Mouse (Mus musculus): ENCODE measurements at regions not wholly inside any gene's neighbourhood (a gene's known extent, or its start where the extent isn't known, plus 50 kb on each side); places are given as distances from the start of the nearest gene placed in this dataset.

GRCm38 (mm10) chr16:21296786-21297185 is 92.2 kb downstream of the Ephb3 start:
- Histone ChIP-seq H3K27ac (no peak overlapping the region), H3K4me1 (peaks cover 17% of the 10 kb centered on the region; the same call in 1 of the 2 replicates), H3K4me3 (no peak overlapping the region), H3K36me3 (replicated peaks) (no peaks in the 10 kb centered on the region), H3K9me3 (no peaks in the 10 kb centered on the region), H3K9ac (no peak overlapping the region), H3K4me2 (no peak overlapping the region), H3K27me3 (replicated peaks) (no peaks in the 10 kb centered on the region)
- 86% methylated on average over 3 of the region's 3 CpGs for WGBS
- ATAC-seq (replicated peaks), result no peak

DNA sequence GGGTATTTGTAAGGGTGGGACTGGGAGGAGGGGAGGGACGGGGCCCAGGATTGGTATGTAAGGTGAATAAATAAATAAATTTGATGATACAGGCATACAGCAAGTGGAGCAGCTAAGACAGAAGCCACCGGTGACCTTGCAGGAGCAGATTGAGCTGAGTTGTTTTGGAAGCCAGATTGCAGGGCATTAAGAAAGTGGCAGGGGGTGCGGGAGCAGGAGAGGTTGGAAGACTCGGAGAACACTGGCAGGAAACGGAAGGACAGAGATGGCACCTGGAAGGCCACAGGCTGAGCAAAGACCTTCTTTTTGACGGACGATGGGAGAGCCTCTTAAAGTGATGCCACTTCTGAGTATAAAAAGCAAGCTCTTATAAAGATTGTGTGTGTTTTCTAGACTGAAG is 94.3 kb downstream of the Ephb3 start:
- no peaks in the 10 kb centered on the region for H3K27me3 ChIP-seq (replicated peaks)
- no peak overlapping the region for H3K9ac ChIP-seq
- ATAC-seq (replicated peaks), result no peak
- 68% methylated on average over 7 of the region's 7 CpGs for WGBS
- no peak overlapping the region for H3K4me3 ChIP-seq
- H3K9me3 ChIP-seq, result no peaks in the 10 kb centered on the region
- H3K4me2 ChIP-seq, result no peak overlapping the region
- H3K4me1 ChIP-seq, result peaks cover 13% of the 10 kb centered on the region; the same call in 1 of the 2 replicates
- no peak overlapping the region for H3K27ac ChIP-seq
- no peaks in the 10 kb centered on the region for H3K36me3 ChIP-seq (replicated peaks)

- Histone ChIP-seq H3K9ac (no peak overlapping the region), H3K9me3 (no peaks in the 10 kb centered on the region), H3K4me1 (peaks cover 8% of the 10 kb centered on the region), H3K4me3 (no peak overlapping the region), H3K27me3 (replicated peaks) (no peaks in the 10 kb centered on the region), H3K27ac (no peak overlapping the region), H3K36me3 (replicated peaks) (no peaks in the 10 kb centered on the region), H3K4me2 (no peak overlapping the region)
- WGBS, result 81% methylated on average over 3 of the region's 3 CpGs
- ATAC-seq (replicated peaks), result no peak
Measured at GRCm38 (mm10) chr16:21305859-21306258, 101.3 kb downstream of the Ephb3 start.

- no peaks in the 10 kb centered on the region for H3K36me3 ChIP-seq (replicated peaks)
- no peak for ATAC-seq (replicated peaks)
- no peaks in the 10 kb centered on the region for H3K27me3 ChIP-seq (replicated peaks)
- no peak overlapping the region for H3K27ac ChIP-seq
- no peak overlapping the region for H3K4me3 ChIP-seq
- H3K4me2 ChIP-seq, result no peak overlapping the region
- 67% methylated on average over 8 of the region's 8 CpGs for WGBS
- H3K4me1 ChIP-seq, result peaks cover 16% of the 10 kb centered on the region
- no peak overlapping the region for H3K9ac ChIP-seq
- H3K9me3 ChIP-seq, result no peaks in the 10 kb centered on the region
Measured at GRCm38 (mm10) chr16:21308513-21308912, 104.0 kb downstream of the Ephb3 start.

DNA sequence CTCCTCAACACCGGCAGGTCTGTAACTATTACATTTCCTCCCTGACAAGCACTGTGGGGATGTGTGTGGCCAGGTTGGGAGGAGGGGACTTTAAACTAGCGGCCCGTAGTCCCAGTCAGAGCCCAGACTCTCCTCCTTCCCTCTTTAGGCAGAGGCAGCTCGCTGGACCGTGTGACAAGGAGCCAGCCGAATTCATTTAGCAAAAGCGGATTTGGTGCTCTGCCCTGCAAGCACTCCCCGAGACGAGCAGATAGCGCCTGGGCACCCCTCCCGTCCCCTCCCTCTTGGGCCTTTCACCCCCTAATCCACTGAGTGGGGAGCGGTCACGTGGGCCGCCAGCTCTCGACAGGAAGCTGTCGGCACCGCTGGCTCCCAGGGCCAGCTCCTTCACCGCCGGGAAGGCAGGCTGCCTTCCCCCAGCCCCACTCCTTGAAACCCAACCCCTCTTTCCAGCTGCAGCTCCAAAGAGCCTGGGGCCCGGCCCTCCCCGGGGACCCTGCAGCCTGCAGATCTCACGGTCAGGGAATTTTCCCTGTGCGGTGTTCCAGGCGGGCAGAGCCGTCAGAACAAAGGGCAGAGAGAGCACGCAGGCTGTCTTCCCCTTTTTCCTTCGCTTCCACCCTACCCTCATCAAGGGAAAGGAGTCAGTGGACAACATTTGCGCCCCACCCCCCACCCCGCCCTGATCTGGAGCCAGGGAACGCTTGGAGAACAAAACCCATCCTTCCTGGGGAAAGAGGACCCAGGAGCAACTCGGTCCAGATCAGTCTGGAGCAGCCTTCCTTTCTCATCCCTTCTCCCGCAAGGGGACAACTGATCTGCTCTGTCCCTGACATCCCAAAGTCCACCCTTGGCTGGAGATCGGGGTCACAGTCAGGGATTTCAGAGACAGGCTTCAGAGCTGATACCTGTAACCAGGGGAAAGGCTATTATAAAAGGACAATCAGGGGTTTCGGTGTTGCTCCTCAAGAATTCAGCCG is 106.4 kb downstream of the Ephb3 start:
- Histone ChIP-seq H3K9ac (peak overlapping the region; percentile 75), H3K4me3 (peak overlapping the region; percentile 42), H3K4me2 (peak overlapping the region; percentile 83), H3K36me3 (replicated peaks) (no peaks in the 10 kb centered on the region), H3K4me1 (peaks cover 16% of the 10 kb centered on the region), H3K27ac (peak overlapping the region; percentile 91), H3K9me3 (no peaks in the 10 kb centered on the region), H3K27me3 (replicated peaks) (no peaks in the 10 kb centered on the region)
- peak; percentile 92 for ATAC-seq (replicated peaks)
- WGBS, result 1% methylated on average over 35 of the region's 35 CpGs

DNA sequence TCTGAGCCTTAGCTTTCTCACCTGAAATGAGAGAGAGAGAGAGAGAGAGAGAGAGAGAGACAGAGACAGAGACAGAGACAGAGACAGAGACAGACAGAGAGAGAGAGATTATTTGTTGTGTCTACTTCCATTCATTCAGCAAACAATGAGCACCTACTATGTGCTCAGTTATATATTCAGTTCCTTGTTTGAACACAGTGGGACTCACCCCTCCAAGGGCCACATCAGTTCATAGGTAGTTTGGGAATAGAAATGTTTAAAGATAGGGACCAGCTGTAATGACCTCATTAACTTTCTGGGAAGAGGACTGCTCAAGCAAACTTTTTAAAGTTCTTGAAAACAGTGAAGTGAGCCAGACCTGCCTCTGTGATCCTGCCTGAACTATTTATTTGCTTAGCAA is 107.2 kb downstream of the Ephb3 start:
- Histone ChIP-seq H3K4me3 (no peak overlapping the region), H3K27me3 (replicated peaks) (no peaks in the 10 kb centered on the region), H3K9me3 (no peaks in the 10 kb centered on the region), H3K4me1 (peaks cover 16% of the 10 kb centered on the region), H3K27ac (peak overlapping the region; percentile 91), H3K9ac (no peak overlapping the region), H3K4me2 (no peak overlapping the region), H3K36me3 (replicated peaks) (no peaks in the 10 kb centered on the region)
- no peak for ATAC-seq (replicated peaks)

GRCm38 (mm10) chr16:21315751-21316151 is 107.2 kb upstream of the Vps8 start:
- WGBS, result 44% methylated on average over 6 of the region's 6 CpGs

GRCm38 (mm10) chr16:21318009-21318639 is 104.8 kb upstream of the Vps8 start:
- Histone ChIP-seq H3K27me3 (replicated peaks) (no peaks in the 10 kb centered on the region), H3K27ac (no peak overlapping the region), H3K4me3 (no peak overlapping the region), H3K4me1 (no peaks in the 10 kb centered on the region), H3K9ac (no peak overlapping the region), H3K36me3 (replicated peaks) (no peaks in the 10 kb centered on the region), H3K9me3 (no peaks in the 10 kb centered on the region), H3K4me2 (no peak overlapping the region)
- ATAC-seq (replicated peaks), result no peak
- WGBS, result 87% methylated on average over 7 of the region's 7 CpGs

More at GRCm38 (mm10) chr16:21315751-21316151, 107.2 kb upstream of the Vps8 start:
- H3K27ac ChIP-seq, result no peak overlapping the region
- H3K4me2 ChIP-seq, result no peak overlapping the region
- no peaks in the 10 kb centered on the region for H3K36me3 ChIP-seq (replicated peaks)
- ATAC-seq (replicated peaks), result no peak
- H3K9ac ChIP-seq, result no peak overlapping the region
- peaks cover 9% of the 10 kb centered on the region for H3K4me1 ChIP-seq
- no peaks in the 10 kb centered on the region for H3K9me3 ChIP-seq
- no peaks in the 10 kb centered on the region for H3K27me3 ChIP-seq (replicated peaks)
- no peak overlapping the region for H3K4me3 ChIP-seq

- Histone ChIP-seq H3K27me3 (replicated peaks) (no peaks in the 10 kb centered on the region), H3K27ac (no peak overlapping the region), H3K4me3 (no peak overlapping the region), H3K9me3 (no peaks in the 10 kb centered on the region), H3K9ac (no peak overlapping the region), H3K36me3 (replicated peaks) (no peaks in the 10 kb centered on the region), H3K4me2 (no peak overlapping the region), H3K4me1 (no peaks in the 10 kb centered on the region)
- no peak for ATAC-seq (replicated peaks)
- 56% methylated on average over 9 of the region's 9 CpGs for WGBS
Measured at GRCm38 (mm10) chr16:21318640-21319365, 104.1 kb upstream of the Vps8 start.

GRCm38 (mm10) chr16:21320284-21320683 is 102.6 kb upstream of the Vps8 start:
- Histone ChIP-seq H3K27ac (no peak overlapping the region), H3K9me3 (no peaks in the 10 kb centered on the region), H3K4me2 (no peak overlapping the region), H3K36me3 (replicated peaks) (no peaks in the 10 kb centered on the region), H3K9ac (no peak overlapping the region), H3K4me1 (no peaks in the 10 kb centered on the region), H3K27me3 (replicated peaks) (no peaks in the 10 kb centered on the region), H3K4me3 (no peak overlapping the region)
- 88% methylated on average over 2 of the region's 2 CpGs for WGBS
- no peak for ATAC-seq (replicated peaks)

DNA sequence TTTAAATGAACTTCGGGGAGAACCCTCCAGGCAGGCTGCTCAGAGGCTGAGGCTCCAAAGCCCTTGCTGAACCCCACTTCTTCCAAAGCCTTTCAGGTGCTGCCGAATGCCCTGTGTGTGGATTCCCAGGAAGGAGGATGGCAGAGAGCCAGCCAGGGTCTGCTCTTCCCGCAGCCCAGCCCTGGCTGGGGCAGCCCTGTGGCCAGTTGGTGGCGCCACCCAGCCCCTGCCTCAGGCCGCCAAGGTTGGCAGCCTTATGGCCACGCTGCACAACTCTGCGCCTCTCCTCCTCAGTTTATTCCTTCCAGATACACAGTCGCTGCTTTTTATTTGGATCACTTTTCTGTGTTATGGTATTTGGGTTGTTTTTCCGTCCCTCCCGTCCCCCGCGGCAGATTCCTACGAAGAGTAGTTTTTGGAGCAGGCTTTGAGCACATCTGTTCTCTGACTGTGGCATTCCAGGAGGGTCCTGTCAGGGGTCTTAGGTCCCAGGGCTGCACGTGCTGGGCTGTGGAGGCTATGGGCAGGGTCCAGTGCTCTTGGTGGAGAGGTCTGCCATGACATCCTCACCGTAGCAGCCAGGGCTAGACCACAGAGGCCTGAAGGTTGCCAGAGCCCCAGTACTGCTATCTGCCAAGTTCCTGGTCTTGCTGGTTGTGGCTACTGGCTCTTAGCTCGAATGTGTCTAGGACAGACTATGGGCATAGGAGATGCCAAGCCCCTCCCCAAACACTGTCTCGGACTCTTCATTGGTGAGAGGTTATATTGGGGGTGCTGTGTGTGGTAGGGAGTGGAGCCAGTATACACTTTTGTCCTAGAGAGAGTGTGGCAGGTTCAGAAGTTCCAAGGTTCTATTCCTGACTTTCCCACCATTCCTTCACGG is 101.5 kb upstream of the Vps8 start:
- Histone ChIP-seq H3K36me3 (replicated peaks) (no peaks in the 10 kb centered on the region), H3K4me1 (no peaks in the 10 kb centered on the region), H3K27me3 (replicated peaks) (no peaks in the 10 kb centered on the region), H3K4me2 (no peak overlapping the region), H3K27ac (no peak overlapping the region), H3K4me3 (no peak overlapping the region), H3K9ac (no peak overlapping the region), H3K9me3 (no peaks in the 10 kb centered on the region)
- no peak for ATAC-seq (replicated peaks)
- 50% methylated on average over 18 of the region's 18 CpGs for WGBS

Measured in midbrain, embryonic 15.5 days (tissue).